Mouse (Mus musculus) WW6 (cell line): Measurements from ENCODE around the gene Mog.
"Not testable (repeated sequence)": the region's sequence is repeated elsewhere in the genome, so short reads cannot be mapped to it uniquely, and the experiment has no call there.

Source experiments
- DNase-seq: peaks from one replicate; pipeline ENCODE4 v3.0.0-alpha.2; 2013; ENCODE audit warnings: low read depth, low spot score

Mog gene

DNA sequence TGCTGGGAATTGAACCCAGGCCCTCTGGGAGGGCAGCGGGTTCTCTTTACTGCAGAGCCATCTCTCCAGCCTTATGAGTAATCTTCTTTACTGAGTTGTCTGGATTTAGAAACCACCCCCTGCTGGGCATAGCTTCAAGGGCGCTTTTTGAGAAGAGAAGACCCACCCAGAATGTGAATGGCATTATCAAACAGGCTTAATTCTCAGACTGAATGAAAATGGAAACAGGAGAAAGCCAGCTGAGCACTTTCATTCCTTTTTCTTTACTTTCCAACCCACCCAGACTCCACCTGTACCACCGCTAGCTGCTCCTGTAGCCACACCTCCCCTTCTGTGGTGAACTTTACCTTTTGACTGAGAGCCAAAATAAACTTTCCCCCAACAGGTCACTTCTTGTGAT lies 27.8 kb downstream of the Mog start:
- DNase-seq, result no peak

DNA sequence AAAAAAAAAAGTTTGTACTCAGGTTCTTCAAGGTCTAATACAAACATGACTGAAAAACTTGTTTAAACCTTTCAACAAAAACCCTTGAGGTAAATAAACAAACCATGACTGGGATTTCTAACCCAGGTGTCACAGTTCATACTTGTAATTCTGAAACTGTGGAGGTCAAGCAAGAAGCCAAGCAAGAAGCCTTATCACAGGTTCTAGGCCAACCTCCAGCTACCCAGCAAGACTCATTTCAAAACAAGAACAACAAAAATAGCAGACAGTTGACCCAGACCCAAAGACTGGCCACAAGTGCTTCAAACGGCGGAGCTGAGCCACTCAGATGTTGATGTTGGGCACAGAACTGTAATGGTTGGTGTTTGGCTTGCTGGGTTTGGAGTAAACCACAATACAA lies 28.7 kb downstream of the Mog start:
- DNase-seq, result no peak

DNA sequence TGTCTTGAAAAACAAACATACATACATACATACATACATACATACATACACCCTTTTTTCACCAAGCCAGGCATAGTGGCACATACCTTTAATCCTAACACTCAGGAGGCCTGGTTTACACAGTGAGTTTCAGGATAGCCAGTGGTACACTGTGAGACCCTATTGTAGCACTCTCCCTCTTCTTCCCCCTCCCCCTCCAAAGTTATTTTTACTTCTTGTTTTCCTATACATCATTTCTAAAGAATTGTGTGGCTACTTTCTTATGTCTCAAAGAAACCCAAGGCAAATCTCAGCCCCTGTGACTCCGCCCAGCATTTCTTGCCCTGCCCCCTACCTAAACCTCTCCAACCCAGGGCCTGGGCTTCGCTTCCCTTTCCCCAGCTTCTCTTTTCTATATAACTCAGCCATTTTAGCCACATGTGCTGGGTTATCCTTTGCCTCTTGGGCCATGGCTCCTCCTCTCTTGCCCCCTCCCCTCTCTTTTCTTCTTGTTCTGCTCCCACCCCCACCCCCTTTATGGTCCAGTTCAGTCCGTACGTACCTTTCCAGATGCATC lies 29.4 kb downstream of the Mog start:
- DNase-seq, result no peak

DNA sequence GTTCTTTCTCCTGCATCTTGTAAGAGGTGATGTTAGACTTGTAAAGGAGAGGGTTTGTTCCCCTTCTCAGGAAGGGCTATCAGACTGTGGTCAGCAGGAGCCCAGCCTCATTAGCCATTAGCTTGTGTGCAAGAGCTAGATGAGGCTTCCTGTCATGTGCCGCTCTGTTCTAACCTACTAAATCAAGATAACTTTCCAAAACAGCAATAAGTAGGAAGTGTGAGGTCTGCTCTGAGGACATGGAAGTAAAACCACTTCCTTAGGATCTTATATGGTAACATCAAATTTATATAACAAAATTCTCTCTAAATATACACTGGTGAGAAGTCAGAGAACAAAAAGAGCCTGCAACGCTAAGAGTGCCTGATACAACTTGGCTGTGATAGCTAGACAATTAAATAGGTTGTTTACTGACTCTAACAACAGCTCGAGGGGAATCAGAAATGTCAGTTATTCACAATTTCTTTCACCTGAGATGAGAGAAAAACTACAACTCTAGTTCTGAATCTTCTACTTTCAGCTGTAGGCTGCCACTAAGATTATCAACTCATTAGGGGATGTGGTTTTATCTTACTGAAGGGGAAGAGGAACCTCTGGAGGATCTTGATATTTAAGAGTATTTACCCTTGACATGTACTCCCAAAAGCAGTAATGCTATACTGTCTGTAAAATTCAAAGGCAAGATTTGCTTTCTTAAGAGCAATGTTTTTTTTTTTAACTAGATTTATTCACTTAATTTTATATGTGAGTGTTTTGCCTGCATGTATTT lies 30.7 kb downstream of the Mog start:
- DNase-seq, result no peak

DNA sequence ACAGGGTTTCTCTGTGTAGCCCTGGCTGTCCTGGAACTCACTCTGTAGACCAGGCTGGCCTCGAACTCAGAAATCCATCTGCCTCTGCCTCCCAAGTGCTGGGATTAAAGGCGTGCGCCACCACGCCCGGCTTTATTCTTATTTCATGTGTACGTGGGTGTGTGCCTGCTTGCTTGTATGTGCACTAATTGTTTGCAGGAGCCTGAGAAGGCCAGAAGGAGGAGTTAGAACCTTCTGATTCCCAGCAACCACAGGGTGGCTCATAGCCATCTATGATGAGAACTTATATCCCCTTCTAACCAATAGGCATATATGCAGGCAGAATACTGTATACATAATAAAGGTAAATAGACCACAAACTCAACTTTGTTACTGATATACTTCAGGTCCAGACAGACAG lies 32.6 kb downstream of the Mog start:
- not testable (repeated sequence) for DNase-seq

DNA sequence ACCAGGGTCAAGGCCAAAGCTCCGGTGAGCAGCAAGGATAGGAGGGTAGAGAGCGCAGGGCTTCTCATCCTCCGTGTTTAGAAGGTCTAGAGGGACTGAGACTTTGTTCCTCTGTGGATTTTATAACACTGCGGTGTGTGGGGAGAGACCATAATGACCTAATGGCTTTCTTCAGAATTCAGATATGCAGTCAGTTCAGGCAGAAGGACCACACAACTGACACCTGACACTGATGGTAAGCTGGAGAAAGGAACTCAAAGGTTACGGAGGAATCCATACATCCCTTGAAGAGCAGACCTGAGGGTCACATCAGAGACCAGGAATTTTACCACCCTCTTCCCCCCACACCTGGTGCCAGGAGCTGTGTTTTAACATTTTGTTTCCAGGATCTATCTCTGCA lies 33.8 kb downstream of the Mog start, which contains the start of gene H2-M5:
Gene H2-M5 (minus strand): TSS at position 101 of the 400 bp plus-strand sequence.
- no peak for DNase-seq

DNA sequence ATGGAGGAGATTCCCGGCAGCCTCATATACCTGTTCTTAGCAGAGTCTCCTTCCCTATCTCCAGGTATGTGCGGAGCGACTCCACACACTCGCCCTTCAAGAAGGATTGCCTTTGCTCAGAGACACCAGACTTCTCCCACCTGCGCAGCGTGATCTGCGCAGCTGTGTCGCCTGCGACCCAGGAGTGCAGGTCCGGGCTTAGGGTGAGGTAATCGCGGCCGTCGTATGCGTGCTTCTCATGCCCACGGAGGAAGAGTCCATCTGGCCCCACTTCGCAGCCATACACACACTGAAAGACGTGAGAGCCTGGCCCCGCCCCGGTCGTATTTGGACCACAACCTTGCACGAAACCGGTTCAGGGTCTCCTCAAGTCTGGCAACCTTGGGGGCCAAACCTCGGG lies 34.7 kb downstream of the Mog start:
- no peak for DNase-seq

DNA sequence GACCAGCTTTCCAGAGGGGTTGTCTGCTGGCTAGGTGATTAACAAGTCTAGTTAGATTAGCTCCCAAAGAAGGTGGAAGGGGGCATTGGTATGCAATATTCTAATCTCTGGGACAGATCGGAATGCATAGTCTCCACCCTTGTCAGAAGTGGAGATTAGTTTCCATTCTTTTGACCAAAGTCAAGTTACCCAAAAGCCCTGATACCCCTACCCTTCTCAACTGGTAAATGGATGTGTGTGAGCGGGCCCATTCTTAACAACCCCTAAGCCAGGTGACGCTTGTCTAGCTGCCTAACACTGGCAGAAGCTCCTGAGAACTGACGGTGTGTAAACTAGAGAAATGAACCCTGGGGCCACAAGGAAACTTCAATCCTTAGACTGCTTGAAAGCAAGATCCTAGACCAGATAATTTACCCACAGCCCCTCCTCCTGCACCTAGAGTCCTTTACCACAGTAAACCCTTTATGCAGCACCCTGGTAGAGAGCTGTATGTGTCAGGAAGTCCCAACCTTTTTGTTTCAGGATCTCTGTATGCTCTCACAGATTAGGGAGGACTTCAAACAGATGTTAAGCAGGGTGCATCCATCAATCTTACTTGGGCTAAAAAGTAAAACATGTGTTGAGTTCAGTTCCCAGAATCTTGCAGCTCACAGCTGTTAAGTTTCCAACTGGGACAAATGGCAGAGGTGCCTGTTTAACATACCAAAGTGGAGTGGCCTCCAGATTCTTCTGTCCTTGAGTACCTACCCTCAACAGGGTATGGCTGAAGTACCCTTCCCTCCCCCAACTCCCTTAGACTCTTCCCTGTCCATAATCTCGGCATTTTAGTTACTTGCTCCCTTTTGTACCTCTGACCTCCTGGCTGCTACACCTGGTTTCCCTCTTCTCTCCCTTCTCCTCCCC lies 40.7 kb downstream of the Mog start:
- DNase-seq, result no peak

DNA sequence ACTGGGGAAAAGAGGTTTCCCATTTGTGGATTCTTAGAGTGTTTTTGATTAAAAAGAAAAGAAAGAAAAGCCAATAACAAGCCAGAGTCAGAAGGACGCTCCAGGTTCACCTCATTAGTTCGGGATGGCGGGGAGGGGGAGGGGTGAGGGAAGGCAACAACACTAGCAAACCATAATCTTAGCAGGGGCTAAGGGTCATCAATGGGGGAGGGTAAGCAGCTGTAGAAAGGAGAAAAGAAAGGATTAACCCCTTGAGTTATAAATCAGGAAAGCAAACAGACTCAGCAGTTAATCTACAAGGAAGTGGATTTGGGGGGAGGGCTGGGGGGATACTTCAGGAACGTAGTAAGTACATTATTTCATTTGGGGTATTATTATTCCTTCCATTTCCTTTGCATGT lies 41.4 kb downstream of the Mog start:
- DNase-seq, result no peak

DNA sequence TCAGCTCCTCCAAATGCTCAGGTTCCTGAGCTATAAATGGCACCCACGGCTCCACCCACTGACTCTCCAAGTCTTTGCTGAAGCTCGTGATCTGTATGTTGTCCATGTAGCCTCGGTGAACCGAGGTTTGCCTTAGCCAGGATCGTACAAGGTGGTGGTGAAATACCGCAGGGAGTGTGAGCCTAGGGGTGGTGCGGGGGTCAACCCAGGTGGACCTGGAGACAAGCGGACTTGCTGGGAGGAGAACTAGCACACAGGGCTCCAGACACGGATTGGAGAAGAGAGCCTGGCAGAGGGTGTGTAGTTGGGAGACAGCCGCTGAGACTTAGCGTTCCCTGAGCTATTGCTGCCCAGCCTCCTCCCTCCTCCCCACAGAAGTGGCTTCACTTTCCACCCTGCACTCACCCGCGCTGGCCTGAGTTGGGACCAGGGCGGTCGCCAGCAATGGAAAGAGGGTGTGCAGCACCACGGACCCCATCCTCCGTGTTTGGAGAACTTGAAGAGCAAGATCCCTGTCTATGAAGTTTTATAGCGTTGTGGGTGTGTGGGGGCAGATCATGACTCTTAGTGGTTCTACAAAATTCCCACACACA lies 41.9 kb downstream of the Mog start, which contains the start of gene 2410137M14Rik:
Gene 2410137M14Rik (minus strand): TSS at position 17 of the 593 bp plus-strand sequence.
- DNase-seq, result no peak

DNA sequence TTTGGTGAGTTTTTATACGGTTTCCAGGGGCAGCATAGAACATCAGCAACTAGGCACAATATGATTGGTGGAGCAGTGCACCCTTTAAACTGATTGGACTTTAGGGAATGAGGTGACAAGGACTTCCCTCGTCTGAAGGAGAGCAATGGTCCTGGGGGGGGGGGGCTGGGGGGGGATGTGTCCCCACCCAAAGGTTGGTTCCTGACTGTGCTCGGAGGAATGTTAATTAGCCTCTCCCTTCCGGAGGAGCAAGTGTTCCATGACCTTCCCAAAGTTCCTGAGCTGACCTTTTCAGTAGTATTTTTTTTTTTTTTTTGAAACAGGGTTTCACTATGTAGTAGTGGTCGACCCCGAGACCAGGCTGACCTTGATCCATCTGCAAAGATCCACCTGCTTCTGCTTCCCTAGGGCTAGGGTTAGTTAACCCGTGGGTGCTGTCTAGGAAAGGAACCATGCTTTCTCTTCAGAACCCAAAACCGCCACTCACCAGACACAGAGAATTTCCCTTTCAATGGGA lies 49.9 kb downstream of the Mog start:
- no peak for DNase-seq

DNA sequence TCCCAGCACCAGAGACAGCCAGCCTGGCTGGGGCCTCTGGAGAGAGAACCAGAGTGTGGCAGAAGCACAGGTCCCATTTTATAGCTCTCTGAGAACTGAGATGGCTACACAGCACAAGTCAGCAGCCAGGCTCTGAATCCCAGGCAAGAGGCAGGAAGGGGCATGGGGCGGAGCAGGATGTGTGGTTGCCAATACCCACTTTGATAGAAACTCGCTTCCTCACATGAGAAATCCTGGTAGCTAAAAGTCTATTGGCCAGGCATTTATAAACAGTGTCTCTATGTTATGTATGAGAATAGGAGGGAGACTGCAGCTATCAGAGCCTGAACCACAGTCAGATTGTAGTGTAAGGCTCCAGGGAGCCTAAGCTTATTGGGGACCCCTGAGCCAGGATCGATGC lies 50.4 kb downstream of the Mog start:
- no peak for DNase-seq

DNA sequence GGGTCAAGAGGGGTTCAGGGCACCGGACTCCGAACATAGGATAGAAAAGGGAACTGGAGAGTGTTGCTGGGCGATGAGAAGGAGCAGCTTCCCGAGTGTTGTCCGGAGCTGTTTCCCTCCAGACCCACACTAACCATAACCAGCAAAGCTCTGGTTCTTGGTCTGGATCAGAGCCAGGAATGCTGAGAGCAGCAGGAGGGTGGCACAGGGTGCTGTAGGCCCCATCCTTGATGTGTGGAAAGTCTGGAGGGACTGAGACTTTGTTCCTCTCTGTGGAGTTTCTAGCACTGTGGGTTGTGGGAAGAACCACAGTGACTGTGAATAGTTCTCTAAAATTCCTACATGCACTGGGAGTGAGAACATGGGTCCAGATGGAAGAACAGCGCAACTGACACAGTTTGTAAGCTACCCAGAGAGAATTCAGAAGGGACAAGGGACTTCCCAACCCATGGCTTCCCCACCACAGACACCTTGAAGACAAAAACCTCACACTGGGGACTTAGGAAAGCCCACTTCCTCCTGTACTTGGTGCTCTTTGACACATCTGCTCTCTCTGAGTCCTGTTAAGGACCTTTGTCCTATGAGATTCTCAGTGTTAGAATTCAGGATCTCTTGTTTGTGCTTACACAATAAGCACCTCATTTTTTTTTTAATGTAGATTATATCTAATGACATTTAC lies 51.9 kb downstream of the Mog start:
- no peak for DNase-seq

DNA sequence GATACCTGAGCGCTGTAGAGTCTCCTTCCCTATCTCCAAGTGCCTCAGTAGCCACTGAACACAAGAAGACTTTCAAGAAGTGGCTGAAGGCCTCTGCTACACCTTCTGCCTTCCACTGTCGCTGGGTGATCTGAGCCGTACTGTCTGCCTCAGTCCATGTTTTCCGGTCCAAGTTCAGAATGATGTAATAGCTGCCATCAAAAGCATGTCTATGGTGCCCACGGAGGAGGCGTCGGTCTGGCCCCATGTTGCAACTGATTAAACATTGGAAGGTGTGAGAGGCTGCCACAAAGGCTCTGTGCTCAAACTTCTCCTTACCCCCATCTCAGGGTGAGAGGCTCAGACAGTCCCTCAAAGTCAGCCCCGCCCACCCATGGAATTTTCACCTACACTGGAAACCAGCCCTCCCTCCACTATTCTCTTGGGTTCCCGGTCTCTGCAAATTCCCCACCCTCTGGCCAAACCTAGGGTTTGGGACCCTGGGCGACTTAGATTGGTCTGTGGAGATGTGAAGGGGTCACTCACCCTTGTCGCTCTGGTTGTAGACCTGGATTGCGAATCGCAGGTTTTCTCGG lies 52.8 kb downstream of the Mog start:
- no peak for DNase-seq

DNA sequence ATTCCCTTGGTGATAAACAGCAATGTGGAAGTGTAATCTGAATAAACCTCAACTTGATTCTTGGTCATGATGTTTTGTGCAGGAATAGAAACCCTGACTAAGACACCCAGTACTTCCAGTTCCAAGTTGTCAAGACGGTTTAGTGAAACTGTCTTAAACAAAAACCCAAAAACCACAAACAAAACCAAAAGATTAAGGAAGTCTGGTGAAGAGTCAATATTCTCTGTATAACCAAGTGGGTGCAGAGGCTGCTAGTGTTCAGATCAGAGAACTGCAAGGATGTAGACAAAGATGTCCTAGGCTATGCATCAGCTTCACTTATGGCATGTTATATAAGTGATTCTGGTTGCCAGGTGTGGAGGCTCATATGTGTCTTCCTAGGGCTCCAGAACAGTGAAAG lies 56.3 kb downstream of the Mog start:
- no peak for DNase-seq

DNA sequence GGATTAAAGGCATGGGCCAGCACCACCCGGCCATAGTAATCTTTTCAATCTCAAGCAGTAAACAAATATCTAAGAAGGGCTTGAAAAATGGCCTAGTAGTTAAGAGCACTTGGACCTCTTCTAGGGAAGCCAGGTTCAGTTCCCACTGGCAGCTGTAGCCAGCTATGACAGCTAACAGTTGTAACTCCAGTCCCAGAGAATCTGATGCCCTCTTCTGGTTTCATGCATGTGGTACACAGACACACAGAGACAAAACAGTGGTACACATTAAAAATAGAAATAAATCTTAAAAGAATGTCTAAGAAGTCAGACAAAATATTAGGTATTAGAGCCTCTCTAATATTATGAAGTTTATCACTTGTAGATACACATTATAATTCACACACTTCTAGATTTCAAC lies 62.1 kb downstream of the Mog start:
- no peak for DNase-seq
